Mouse (Mus musculus) liver (tissue): Measurements from ENCODE around the gene Pxk.
"Not testable (repeated sequence)": the region's sequence is repeated elsewhere in the genome, so short reads cannot be mapped to it uniquely, and the experiment has no call there.

Experiments used
- DNase-seq: peaks from one replicate; pipeline ENCODE4 v3.0.0-alpha.2; 2020; ENCODE audit warnings: mixed read lengths

The Pxk gene

DNA sequence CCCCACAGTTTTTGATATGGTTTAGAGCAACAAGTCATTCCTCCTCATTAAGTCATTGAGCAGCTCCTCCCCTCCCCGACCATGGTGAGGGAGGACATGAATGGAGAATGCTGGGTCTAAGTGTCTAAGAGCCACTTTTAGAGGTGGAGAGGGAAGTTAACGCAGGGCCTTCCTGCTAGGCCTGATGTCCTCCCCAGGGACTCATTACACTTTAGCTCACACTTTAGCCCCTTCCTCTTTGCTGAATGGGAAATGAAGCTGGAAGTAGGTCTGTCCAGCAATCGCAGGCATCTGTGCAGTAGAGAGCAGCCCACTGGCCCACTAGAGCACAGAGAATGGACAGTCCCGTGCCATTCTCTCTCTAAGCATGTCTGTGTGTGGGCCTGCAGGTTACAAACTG is 10.0 kb downstream of the Pxk start:
- no peak for DNase-seq

DNA sequence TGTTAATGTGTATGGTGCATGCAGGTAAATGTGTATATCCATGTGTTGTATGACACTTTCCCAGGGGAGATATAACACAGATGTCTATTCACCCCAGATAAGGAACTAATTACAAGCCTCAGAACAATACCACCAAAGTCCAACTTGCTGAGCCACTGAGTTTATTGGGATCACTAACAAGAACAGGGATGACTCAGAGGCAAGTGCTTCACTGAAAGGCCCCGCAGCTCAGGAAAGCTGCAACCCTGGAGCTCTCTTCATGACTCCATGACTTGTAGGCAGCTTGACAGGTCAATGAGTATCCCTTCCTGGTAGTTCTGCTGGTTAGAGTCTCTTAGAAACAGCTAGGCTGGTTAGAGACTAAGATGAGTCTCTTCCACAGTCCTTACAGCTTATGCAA is 11.0 kb downstream of the Pxk start:
- no peak for DNase-seq

DNA sequence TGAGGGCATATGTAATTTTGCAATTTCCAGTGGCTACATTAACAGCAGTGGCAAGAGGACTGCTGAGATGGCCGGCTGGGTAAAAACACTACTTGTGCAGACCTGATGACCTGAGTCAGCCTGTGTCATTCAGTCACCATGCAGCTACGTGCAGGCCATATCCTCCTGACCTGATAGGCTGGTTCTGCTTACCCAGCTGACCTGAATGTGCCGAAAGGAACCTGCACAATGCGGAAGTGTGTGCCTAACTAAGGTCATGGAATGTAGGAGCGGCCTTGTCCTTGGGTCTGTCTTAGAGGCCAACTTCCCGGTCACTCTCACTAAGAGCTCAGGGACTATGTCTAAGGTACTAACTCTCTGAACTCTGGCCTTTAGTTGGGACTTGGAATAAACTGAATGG is 13.5 kb downstream of the Pxk start:
- DNase-seq, result no peak

DNA sequence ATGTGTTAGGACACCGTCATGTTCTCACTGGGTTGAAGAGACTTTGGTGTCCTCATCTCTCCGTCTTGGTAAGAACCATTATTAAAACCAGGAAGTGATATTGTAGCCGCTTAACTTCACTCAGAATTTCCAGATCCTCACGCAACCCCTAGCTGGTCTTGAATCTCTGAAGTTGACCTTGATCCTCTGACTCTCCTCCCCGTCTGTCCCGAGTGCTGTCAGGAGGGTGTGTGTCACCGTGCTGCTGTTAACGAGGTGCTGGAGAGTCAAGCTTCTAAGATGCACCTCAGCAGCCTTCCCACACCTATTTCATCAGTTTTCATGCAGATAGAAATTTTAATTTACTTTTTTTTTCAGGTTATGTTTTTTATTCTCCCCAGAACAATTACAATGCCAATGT is 14.0 kb downstream of the Pxk start:
- DNase-seq, result no peak

DNA sequence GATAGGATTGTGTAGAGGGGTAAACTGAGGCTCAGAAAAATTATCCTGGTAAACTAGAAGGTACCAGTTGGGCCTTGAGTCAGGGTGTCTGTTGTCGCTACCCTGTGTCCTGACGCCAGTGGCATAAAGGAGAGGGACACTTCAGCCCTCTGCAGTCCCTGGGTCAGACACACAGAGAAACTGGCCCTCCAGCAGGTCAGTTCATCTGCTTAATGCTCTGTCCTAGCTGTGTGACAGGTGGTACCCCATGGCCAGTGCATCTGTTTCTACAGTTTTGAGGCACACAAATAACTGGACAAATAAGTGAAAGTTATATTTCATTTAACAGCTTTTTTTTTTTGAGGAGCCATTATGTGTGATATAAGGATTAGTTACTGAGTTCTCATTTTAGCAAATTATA is 15.6 kb downstream of the Pxk start:
- no peak for DNase-seq

DNA sequence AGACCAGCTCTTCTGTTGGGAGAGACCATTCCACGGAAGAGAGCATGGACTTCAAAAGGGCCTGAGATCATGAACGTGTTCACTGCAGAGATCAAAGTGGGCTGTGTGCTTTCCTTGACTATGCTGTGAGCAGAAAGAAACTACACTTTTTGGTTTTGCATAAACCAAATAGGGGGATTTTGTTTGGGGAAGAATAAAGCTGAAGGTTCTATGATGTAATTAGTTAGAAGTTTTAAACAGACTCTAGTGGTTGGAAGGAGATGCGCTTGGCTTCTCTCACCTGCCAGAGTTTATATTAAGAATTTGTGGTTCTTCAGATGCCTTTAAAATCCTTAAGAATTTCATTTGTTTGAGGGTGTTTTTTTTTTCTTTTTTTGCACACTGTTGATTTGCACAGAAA is 16.3 kb downstream of the Pxk start:
- no peak for DNase-seq

DNA sequence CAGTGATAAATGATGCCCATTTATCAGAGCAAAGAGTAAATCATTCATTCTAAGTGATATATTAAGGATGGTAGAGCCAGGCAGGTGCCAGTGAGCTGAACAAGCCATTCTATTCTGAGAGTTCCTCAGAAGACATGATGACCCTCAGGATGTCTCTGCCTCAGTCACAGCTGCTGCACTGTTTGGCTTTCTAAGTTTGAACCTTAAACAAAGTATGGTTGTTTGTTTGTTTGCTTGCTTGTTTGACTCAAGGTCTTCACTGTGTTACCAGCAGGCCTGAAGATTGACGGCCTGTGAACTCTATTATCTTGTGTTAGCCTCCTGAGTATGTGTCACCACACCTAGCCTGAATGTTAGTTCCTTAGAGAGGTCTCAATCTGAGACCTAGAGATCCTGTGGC is 16.7 kb downstream of the Pxk start:
- no peak for DNase-seq

DNA sequence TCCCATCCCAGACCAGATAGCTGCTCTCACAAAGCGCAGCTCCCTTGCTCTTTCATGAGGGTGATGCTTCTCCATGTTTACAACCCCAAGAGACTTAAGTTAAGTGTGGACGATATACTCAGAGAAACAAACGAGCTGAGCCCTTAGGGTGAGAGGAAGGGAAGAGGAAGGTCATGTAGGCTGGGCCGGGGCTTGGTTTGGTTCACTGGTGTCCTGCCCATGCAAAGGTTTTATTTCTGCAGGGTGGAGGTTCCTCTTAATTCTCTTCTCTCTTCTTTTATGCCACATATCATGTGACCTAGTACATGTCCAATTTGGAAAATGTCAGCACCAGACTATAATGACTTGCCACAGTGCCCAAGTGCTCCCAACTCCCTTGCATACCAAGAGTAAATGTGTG is 17.8 kb downstream of the Pxk start:
- DNase-seq, result no peak

DNA sequence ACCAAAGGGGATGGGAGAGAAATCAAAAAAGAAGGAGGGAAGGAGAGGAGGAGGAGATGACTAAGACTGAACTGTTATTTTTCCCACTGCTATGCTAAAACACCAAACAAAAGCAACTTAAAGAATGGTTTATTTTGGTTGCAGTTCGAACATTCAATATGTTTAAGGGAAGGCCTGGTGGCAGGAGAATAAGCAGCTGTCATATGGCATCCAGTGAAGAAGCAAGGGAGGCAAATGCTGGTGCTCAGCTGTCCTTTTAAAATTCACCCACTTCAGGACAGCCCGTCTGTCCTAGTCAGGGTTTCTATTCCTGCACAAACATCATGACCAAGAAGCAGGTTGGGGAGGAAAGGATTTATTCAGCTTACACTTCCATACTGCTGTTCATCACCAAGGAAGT is 19.4 kb downstream of the Pxk start:
- no peak for DNase-seq

DNA sequence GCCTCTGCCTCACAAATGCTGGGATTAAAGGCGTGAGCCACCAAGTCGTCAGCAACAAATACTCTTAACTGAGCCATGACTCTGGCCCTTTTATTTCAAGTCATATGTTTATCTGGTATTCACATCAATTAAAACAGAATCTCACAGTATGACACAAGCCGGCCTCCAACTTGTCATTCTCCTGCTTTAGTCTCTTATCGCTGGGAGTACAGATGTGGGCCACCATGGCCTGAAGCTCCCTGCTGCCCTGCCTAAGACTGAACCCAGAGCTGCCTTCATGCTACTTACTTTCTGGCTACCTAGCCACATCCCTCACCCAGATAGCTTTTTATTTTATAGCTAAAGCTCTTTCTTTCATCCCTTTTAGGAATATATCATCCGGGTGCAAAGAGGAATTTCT is 21.4 kb downstream of the Pxk start:
- no peak for DNase-seq

DNA sequence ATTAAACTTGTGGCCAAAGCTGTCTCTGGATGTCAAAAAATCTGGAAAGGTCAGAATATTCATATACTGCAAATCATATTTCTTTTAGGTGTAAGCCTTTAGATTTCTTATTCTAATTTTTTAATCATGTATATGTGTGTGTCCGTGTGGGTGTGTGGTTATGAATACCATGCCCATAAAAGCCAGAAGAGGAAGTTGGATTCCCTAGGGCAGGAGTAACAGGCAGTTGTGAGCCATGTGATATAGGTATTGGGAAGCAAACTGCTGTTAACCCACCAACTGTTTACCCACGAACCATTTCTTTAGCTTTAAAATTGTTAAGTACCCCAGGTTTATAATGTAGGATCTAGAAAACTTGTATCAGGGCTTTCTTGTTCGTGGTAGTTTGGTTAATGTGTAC is 21.9 kb downstream of the Pxk start:
- DNase-seq, result no peak

DNA sequence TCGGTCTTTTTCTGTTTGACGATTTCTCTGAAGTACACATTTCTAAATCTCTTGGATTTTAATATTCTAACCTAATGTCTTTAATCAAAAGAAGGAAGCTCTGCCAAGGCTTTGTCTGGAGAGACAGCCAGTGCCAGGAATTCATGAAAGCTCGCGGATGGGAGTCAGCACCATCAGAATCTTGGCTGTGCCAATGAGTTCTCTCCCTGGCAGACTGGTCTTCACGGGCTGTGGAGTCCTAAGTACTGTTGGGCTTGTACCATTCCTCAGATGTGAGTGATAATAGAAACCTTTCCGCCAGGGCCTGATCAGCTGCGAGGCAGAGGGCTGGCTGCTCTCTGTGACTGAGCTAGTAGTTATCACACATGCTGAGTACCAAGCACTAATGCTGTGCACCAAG is 25.1 kb downstream of the Pxk start:
- no peak for DNase-seq

DNA sequence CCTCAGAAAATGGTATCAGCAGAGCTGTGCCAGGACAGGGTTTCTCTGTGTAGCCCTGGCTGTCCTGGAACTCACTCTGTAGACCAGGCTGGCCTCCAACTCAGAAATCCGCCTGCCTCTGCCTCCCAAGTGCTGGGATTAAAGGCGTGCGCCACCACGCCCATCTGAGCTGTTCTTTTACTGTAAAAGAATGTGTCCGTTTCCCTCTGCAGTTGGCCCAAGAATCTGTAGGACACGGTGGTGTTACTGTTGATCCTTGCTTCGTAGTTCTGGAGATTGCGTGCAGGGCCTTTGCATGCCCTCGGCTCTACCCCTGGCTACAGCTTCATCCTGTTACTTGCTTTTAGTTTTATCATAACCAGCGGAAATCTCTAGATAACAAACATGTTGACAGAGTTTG is 25.6 kb downstream of the Pxk start:
- not testable (repeated sequence) for DNase-seq

DNA sequence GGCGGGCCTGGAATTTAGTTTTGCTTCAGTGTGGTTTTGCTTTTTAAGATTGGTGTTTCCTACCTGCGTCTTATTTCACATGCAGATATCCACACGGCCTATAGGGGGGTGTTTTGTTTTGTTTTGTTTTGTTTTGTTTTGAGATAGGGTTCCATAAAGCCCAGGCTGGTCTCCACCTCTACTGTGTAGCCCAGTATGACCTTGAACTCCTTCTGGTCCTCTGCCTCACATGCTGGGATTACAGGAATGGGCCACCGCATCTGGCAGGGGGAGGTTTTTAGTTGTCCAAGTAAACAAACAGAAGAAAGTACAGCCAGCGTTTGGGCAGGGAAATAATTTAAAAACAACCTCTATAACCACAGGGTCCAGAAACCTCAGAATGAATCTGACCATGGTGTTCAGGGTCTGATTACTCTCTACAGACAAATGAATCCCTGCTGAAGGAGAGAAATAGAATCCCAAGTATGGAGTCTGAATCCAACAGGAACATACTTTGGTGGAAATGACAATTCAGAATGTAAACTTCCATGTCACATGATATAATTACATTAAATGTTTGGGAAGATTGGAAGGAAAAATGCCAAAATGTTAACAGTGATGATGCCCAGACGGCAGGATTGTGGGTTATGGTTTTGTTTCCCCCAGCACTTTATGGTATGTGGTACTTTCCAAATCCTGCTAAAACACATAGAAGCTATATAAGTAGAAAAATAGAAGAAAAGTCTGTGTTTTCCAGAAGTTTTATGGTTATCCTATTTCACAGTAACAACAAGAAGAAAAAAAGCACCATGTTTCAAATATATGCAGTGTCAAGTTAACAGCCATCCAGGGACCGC is 26.3 kb downstream of the Pxk start:
- DNase-seq, result no peak

DNA sequence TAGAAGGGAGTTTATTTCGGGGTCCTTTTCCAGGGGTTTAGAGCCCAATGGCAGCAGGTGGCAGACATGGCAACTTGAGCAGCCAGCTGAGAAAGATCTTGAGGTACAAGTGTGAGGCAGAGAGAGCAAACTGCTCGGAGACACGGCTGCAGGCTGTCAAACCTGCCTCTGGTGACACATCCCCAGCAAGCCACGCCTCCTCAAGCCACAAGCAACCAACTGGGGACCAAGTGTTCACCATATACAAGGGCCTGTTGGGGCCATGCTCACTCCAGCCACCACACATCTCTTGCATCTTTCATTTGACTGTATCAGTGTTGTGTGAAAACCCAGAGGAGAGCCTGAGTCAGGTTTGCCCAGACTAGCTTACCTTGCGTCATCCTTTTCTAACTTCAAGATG is 30.0 kb downstream of the Pxk start:
- no peak for DNase-seq

DNA sequence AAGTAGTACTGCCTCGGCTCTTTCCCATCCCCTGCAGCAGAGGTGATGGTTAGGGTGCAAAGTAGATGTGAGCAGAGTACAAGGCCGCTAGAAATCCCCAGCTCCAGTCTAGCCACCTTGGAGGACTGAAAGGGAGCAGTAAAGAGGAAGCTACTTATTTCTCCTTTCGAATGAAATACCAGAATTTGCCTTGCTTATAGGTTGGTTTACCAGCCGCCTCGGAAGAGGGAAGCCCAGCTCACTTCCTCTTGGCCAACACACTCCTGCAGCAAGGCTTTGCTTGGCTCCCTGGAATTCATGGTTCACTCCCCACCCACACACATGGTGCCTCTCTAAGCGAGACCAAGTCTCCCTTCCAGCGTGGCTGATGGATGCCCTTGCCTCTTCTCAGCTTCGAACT is 34.8 kb downstream of the Pxk start:
- DNase-seq, result no peak

DNA sequence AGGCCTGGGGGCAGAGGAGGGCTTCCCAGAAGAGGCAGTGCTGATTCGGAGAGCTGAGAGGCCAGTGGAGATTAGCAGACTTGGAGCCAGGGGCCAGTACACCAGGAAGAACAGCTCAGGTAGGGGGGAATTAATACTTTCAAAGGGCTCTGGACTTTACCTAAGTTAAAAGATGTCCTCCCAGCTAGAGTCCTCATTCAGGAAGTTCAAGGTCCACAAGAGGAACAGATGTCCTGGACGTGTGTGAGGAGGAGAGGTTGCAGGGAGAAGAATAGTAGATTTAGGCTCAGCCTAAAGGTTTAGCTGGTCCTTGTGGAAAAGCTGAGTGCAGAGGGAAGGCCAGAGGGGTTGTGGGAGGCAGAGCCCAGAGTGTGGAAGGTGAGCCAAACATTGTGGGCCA is 36.2 kb downstream of the Pxk start:
- no peak for DNase-seq

DNA sequence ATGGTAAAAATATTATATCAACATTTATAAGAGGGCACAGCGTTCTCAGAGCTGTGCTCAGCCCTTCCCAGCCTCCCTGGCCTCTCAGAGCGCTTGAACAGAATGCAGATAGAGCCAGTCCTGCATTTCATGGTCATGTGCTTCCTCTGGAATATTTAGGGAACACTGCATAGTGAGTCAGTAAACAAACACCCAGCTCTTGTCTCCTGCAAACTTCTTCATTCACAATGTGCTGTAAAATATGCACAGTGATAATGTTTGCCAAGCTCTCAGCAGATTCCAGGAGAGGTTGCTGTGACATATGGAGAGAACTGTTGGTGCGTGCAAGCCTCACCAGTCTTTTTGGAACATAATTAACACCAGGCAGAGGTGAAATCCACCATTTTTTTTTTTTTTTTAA is 37.1 kb downstream of the Pxk start:
- no peak for DNase-seq

DNA sequence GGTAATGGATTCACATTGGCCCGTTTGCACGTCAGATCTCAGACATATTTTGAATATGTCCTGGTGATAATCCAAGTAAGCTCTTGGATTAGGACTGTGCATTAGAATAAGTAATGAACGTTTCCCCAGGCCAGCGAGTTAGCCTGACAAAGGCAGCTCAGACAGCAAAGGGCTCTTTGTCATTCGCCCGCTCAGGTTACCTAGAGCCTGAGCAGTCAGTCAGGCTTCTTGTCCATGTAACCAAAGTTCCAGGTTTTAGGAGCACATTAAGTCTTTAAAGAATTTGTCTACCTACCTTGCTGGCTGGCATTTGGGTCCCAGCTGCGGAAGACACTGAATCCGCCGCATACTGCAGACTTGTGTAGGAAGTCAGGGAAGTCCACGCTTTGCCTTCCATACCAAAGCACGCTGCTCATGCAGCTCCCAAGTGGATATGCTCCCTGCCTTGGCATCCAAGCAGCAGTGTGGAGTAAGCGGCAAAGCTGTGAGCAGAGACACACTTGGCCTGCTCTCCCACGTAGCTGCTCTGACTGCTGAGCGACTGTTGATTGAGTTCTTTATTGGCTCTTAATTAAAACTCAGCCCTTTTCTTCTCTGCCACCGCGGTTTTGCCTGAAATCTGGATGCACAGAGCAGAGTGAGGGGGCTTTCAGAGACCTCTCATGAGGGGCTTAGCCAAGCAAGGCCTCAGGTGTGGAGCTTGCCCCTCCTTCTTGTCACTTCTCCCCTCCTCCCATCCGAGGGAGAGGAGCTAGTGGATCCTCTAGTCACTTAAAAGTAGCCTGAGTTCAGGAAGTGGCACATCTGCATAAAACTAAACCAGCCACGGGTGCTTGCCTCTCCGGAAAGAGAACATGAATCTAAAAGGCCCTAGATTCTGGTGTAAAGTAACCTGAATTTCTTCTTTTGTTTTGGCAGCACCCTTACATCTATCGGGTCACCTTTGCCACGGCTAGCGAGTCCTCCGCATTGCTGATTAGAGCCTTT is 42.0 kb downstream of the Pxk start:
- no peak for DNase-seq

DNA sequence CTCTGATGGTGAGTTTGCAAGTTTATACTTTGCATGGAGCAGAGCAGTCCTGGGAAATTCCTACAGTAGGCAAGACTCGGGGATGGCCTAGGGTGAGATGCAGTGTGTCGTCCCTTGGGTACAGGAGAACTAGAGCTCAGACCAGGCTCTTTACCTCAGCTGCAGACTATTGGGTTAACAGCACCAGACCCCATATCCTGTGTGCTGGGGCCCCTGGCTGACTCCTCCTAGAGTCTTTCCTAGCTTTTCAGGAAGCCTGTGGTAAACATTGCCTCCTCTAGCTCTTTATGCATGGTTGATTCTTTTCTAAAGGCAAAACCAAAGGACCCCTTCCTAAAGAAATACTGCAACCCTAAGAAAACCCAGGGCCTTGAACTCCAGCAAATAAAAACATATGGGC is 43.1 kb downstream of the Pxk start:
- DNase-seq, result no peak

DNA sequence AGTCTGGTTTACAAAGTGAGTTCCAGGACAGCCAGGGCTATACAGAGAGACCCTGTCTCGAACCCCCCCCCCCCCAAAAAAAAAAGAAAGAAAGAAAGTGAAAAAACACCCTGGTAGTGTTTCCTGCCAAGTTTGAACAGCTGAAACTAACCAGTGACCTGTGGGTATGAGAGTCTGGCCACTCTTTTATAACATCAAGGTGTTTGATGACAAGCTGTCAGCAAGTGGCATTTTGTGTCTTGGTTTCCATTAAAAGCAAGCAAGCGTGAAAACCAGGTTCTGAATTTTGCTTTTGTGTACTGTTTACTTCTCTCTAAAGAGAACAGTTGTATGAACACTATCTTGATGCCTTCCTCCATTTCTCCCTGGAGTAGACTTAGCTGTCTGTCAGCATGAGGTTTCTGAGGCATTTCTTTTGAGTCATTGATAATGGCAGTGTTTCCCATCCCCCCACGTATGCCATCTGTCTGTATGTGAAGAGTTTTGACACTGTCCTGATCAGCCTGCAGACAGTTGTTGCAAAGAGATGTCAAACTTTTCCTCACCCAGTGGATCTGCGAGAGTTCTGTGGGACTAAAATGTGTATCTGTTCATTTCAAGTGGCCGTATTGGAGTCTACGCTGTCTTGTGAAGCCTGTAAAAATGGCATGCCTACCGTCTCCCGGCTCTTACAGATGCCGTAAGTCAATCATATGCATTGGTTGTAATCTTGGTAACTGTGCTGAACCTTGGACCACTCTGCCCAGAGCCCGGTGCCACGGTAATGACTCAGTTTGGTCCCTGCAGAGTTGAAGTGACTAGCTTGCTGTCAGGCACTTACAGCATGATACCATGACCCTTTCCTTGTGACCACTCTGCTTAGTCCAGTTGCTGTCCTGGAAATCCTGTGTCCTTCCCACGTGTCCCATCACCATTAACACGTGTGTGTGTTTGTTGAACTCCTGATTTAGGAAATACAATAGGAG is 47.9 kb downstream of the Pxk start:
- DNase-seq, result no peak

DNA sequence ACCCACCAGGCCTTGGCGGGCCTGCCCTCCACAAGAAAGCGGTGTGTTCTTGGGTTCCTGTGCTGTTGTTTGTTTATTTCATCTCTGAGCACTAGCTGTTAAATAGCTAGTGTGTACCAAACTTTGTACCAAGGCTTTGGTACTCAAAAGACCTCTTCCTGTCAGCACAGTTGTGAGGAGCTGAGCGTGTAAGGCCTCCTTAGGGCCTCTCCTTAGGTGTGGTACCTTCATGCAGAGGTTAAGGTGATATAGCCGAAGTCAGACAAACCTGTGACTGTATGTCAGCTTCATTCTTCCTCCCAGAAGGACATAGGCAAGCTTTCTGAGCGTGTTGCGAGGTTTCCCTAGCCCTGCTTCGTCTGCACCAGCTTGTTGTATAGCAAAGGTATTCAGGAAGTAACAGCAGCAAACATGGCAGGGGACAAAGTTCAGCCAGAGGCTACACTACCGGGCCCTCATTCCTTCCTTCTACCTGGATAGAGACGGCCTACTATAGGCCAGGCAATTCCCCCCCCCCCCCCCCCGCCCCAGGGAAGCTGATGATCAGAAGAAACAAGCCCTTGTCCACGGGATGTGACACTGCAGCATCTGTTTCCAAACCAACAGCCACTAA is 48.7 kb downstream of the Pxk start:
- DNase-seq, result no peak
